Mouse (Mus musculus): ENCODE results near the gene Ctdsp2. TPM values are rescaled to one million over a fixed set of nuclear protein-coding genes. Genes with fewer than 3 reads are reported as not detected.

Ctdsp2 gene
- polyA plus RNA-seq, 1 experiment from 2014 or later, result 42.8 TPM

GRCm38 (mm10) chr10:126957359-126958107, 21.0 kb upstream of the Ctdsp2 start:
- peaks cover 4% of the 10 kb centered on the region for H3K27me3 ChIP-seq (ENCODE audit: control insufficient read depth, insufficient read depth, low read length)
- DNase-seq (ENCODE audit: low spot score, missing footprints) (peak; percentile 97), ATAC-seq (ENCODE audit: low FRiP score) (peak; percentile 97)
- H3K27ac ChIP-seq (ENCODE audit: low read depth, low read length), result peak overlapping the region; percentile 82
- H3K9ac ChIP-seq (ENCODE audit: low read length), result peak overlapping the region; percentile 56
- no peaks in the 10 kb centered on the region for H3K9me3 ChIP-seq (ENCODE audit: control insufficient read depth, low read length)
- H3K36me3 ChIP-seq (ENCODE audit: control insufficient read depth, insufficient read depth, low read length), result no peaks in the 10 kb centered on the region
- H3K4me1 ChIP-seq (ENCODE audit: control insufficient read depth, insufficient read depth, low read length), result peaks cover 23% of the 10 kb centered on the region
- WGBS, result under 1% methylated on average over 25 of the region's 25 CpGs
- peak overlapping the region; percentile 10; the same call in 1 of the 2 replicates for H3K4me3 ChIP-seq (ENCODE audit: low read depth, low read length)
- peak overlapping the region; percentile 45 for H3K4me2 ChIP-seq

GRCm38 (mm10) chr10:126960496-126960895, 18.0 kb upstream of the Ctdsp2 start:
- Histone ChIP-seq H3K9me3 (ENCODE audit: control insufficient read depth, low read length) (no peaks in the 10 kb centered on the region), H3K27me3 (ENCODE audit: control insufficient read depth, insufficient read depth, low read length) (peaks cover 4% of the 10 kb centered on the region), H3K9ac (ENCODE audit: low read length) (no peak overlapping the region), H3K4me3 (ENCODE audit: low read depth, low read length) (no peak overlapping the region), H3K4me2 (no peak overlapping the region), H3K27ac (ENCODE audit: low read depth, low read length) (no peak overlapping the region), H3K36me3 (ENCODE audit: control insufficient read depth, insufficient read depth, low read length) (no peaks in the 10 kb centered on the region), H3K4me1 (ENCODE audit: control insufficient read depth, insufficient read depth, low read length) (peaks cover 24% of the 10 kb centered on the region)
- ATAC-seq (ENCODE audit: low FRiP score), result no peak
- DNase-seq (ENCODE audit: low spot score, missing footprints), result no peak
- WGBS, result 77% methylated on average over 8 of the region's 8 CpGs

- Histone ChIP-seq H3K36me3 (ENCODE audit: control insufficient read depth, insufficient read depth, low read length) (no peaks in the 10 kb centered on the region), H3K27ac (ENCODE audit: low read depth, low read length) (no peak overlapping the region; the same call in 1 of the 2 replicates), H3K27me3 (ENCODE audit: control insufficient read depth, insufficient read depth, low read length) (peaks cover 4% of the 10 kb centered on the region), H3K9me3 (ENCODE audit: control insufficient read depth, low read length) (no peaks in the 10 kb centered on the region), H3K4me3 (ENCODE audit: low read depth, low read length) (no peak overlapping the region), H3K4me2 (no peak overlapping the region), H3K9ac (ENCODE audit: low read length) (no peak overlapping the region), H3K4me1 (ENCODE audit: control insufficient read depth, insufficient read depth, low read length) (peaks cover 20% of the 10 kb centered on the region)
- no peak for ATAC-seq (ENCODE audit: low FRiP score)
- DNase-seq (ENCODE audit: low spot score, missing footprints), result no peak
- WGBS, result 61% methylated on average over 10 of the region's 10 CpGs
These were observed 16.8 kb upstream of the Ctdsp2 start for GRCm38 (mm10) chr10:126961757-126962156.

GRCm38 (mm10) chr10:126962271-126962965, 16.1 kb upstream of the Ctdsp2 start:
- DNase-seq (ENCODE audit: low spot score, missing footprints) (peak; percentile 90), ATAC-seq (ENCODE audit: low FRiP score) (peak; percentile 8; the same call in 1 of the 2 replicates)
- Histone ChIP-seq H3K4me3 (ENCODE audit: low read depth, low read length) (no peak overlapping the region), H3K4me2 (no peak overlapping the region), H3K27me3 (ENCODE audit: control insufficient read depth, insufficient read depth, low read length) (peaks cover 4% of the 10 kb centered on the region), H3K9me3 (ENCODE audit: control insufficient read depth, low read length) (no peaks in the 10 kb centered on the region), H3K27ac (ENCODE audit: low read depth, low read length) (no peak overlapping the region; the same call in 1 of the 2 replicates), H3K36me3 (ENCODE audit: control insufficient read depth, insufficient read depth, low read length) (no peaks in the 10 kb centered on the region), H3K4me1 (ENCODE audit: control insufficient read depth, insufficient read depth, low read length) (peaks cover 13% of the 10 kb centered on the region), H3K9ac (ENCODE audit: low read length) (no peak overlapping the region)
- 26% methylated on average over 15 of the region's 15 CpGs for WGBS

GRCm38 (mm10) chr10:126962966-126963330, 15.6 kb upstream of the Ctdsp2 start:
- WGBS, result 42% methylated on average over 6 of the region's 6 CpGs
- Histone ChIP-seq H3K9ac (ENCODE audit: low read length) (no peak overlapping the region), H3K27me3 (ENCODE audit: control insufficient read depth, insufficient read depth, low read length) (peaks cover 4% of the 10 kb centered on the region), H3K9me3 (ENCODE audit: control insufficient read depth, low read length) (no peaks in the 10 kb centered on the region), H3K36me3 (ENCODE audit: control insufficient read depth, insufficient read depth, low read length) (no peaks in the 10 kb centered on the region), H3K27ac (ENCODE audit: low read depth, low read length) (no peak overlapping the region), H3K4me2 (no peak overlapping the region), H3K4me3 (ENCODE audit: low read depth, low read length) (no peak overlapping the region), H3K4me1 (ENCODE audit: control insufficient read depth, insufficient read depth, low read length) (peaks cover 9% of the 10 kb centered on the region)
- DNase-seq (ENCODE audit: low spot score, missing footprints) (no peak), ATAC-seq (ENCODE audit: low FRiP score) (no peak)

- H3K27ac ChIP-seq (ENCODE audit: low read depth, low read length), result no peak overlapping the region
- H3K9me3 ChIP-seq (ENCODE audit: control insufficient read depth, low read length), result no peaks in the 10 kb centered on the region
- no peak overlapping the region for H3K4me3 ChIP-seq (ENCODE audit: low read depth, low read length)
- H3K36me3 ChIP-seq (ENCODE audit: control insufficient read depth, insufficient read depth, low read length), result no peaks in the 10 kb centered on the region
- H3K4me1 ChIP-seq (ENCODE audit: control insufficient read depth, insufficient read depth, low read length), result peaks cover 9% of the 10 kb centered on the region
- WGBS, result 88% methylated on average over 8 of the region's 8 CpGs
- no peak overlapping the region for H3K9ac ChIP-seq (ENCODE audit: low read length)
- H3K4me2 ChIP-seq, result no peak overlapping the region
- peaks cover 4% of the 10 kb centered on the region for H3K27me3 ChIP-seq (ENCODE audit: control insufficient read depth, insufficient read depth, low read length)
- DNase-seq (ENCODE audit: low spot score, missing footprints), result no peak
- ATAC-seq (ENCODE audit: low FRiP score), result no peak
These were observed 14.7 kb upstream of the Ctdsp2 start for GRCm38 (mm10) chr10:126963821-126964220.

- H3K36me3 ChIP-seq (ENCODE audit: control insufficient read depth, insufficient read depth, low read length), result no peaks in the 10 kb centered on the region
These were observed 7.0 kb upstream of the Ctdsp2 start for GRCm38 (mm10) chr10:126971363-126972050.

GRCm38 (mm10) chr10:126972051-126972725, 6.3 kb upstream of the Ctdsp2 start:
- no peak overlapping the region for H3K27ac ChIP-seq (ENCODE audit: low read depth, low read length)
- no peak overlapping the region for H3K4me3 ChIP-seq (ENCODE audit: low read depth, low read length)
- peak overlapping the region; percentile 16 for H3K4me2 ChIP-seq
- H3K9ac ChIP-seq (ENCODE audit: low read length), result peak overlapping the region; percentile 5; the same call in 1 of the 2 replicates
- ATAC-seq (ENCODE audit: low FRiP score) (peak; percentile 90), DNase-seq (ENCODE audit: low spot score, missing footprints) (peak; percentile 93)
- 4% methylated on average over 13 of the region's 13 CpGs for WGBS
- no peaks in the 10 kb centered on the region for H3K9me3 ChIP-seq (ENCODE audit: control insufficient read depth, low read length)
- no peaks in the 10 kb centered on the region for H3K27me3 ChIP-seq (ENCODE audit: control insufficient read depth, insufficient read depth, low read length)
- no peaks in the 10 kb centered on the region for H3K36me3 ChIP-seq (ENCODE audit: control insufficient read depth, insufficient read depth, low read length)
- peaks cover 16% of the 10 kb centered on the region for H3K4me1 ChIP-seq (ENCODE audit: control insufficient read depth, insufficient read depth, low read length)

More at GRCm38 (mm10) chr10:126971363-126972050, 7.0 kb upstream of the Ctdsp2 start:
- ATAC-seq (ENCODE audit: low FRiP score), result no peak; the same call in 1 of the 2 replicates
- Histone ChIP-seq H3K4me3 (ENCODE audit: low read depth, low read length) (no peak overlapping the region), H3K4me1 (ENCODE audit: control insufficient read depth, insufficient read depth, low read length) (peaks cover 16% of the 10 kb centered on the region), H3K4me2 (peak overlapping the region; percentile 16), H3K27ac (ENCODE audit: low read depth, low read length) (no peak overlapping the region), H3K9me3 (ENCODE audit: control insufficient read depth, low read length) (no peaks in the 10 kb centered on the region), H3K9ac (ENCODE audit: low read length) (no peak overlapping the region), H3K27me3 (ENCODE audit: control insufficient read depth, insufficient read depth, low read length) (no peaks in the 10 kb centered on the region)
- WGBS, result 1% methylated on average over 12 of the region's 12 CpGs
- DNase-seq (ENCODE audit: low spot score, missing footprints), result no peak

All from midbrain, embryonic 11.5 days (tissue).